Mouse (Mus musculus) stomach, postnatal 0 days (tissue): ENCODE measurements around the gene Ankrd13b.

Source experiments
- CTCF ChIP-seq: IDR thresholded peaks from 2 replicates; pipeline ENCODE4 v1.5.1; 2016; ENCODE audit warnings: antibody characterized with exemption, low read depth, mild to moderate bottlenecking, moderate library complexity
- EP300 ChIP-seq: optimal IDR thresholded peaks from 2 replicates; pipeline ENCODE3; 2016; ENCODE audit warnings: antibody characterized with exemption

- TF ChIP-seq EP300 (no peak), CTCF (no peak)
These were observed 36.1 kb downstream of the Ankrd13b start for GRCm38 (mm10) chr11:77453388-77453787.
